Mouse (Mus musculus): ENCODE data around the gene Adarb1.

The Adarb1 gene

GRCm38 (mm10) chr10:77418138-77418537 lies at the start of gene Adarb1:
TSS of gene Adarb1 (minus strand) at chr10:77418270.
- DNase-seq: peak; percentile 95

GRCm38 (mm10) chr10:77467407-77467806 lies 49.3 kb upstream of the Adarb1 start:
- no peak for DNase-seq

GRCm38 (mm10) chr10:77465902-77466301 lies 47.8 kb upstream of the Adarb1 start:
- no peak for DNase-seq

GRCm38 (mm10) chr10:77464181-77464936 lies 46.3 kb upstream of the Adarb1 start:
- no peak for DNase-seq

- no peak for DNase-seq
Observed at GRCm38 (mm10) chr10:77461161-77461560, 43.1 kb upstream of the Adarb1 start.

GRCm38 (mm10) chr10:77457701-77458100 lies 39.6 kb upstream of the Adarb1 start:
- DNase-seq: no peak

- no peak for DNase-seq
Observed at GRCm38 (mm10) chr10:77456507-77456906, 38.4 kb upstream of the Adarb1 start.

GRCm38 (mm10) chr10:77455251-77456010 lies 37.4 kb upstream of the Adarb1 start:
- no peak for DNase-seq

- DNase-seq: no peak
Observed at GRCm38 (mm10) chr10:77454795-77455194, 36.7 kb upstream of the Adarb1 start.

- no peak for DNase-seq
Observed at GRCm38 (mm10) chr10:77451822-77452221, 33.8 kb upstream of the Adarb1 start.

- no peak for DNase-seq
Observed at GRCm38 (mm10) chr10:77450159-77450464, 32.0 kb upstream of the Adarb1 start.

- DNase-seq: no peak
Observed at GRCm38 (mm10) chr10:77449315-77450158, 31.5 kb upstream of the Adarb1 start.

- no peak for DNase-seq
Observed at GRCm38 (mm10) chr10:77448698-77449247, 30.7 kb upstream of the Adarb1 start.

GRCm38 (mm10) chr10:77448209-77448608 lies 30.1 kb upstream of the Adarb1 start:
- DNase-seq: no peak

GRCm38 (mm10) chr10:77447755-77448154 lies 29.7 kb upstream of the Adarb1 start:
- DNase-seq: no peak

GRCm38 (mm10) chr10:77442250-77442649 lies 24.2 kb upstream of the Adarb1 start:
- no peak for DNase-seq

GRCm38 (mm10) chr10:77441812-77442211 lies 23.7 kb upstream of the Adarb1 start:
- no peak for DNase-seq

- peak; percentile 50 for DNase-seq
Observed at GRCm38 (mm10) chr10:77440841-77441755, 23.0 kb upstream of the Adarb1 start.

- DNase-seq: no peak
Observed at GRCm38 (mm10) chr10:77440286-77440685, 22.2 kb upstream of the Adarb1 start.

- DNase-seq: no peak
Observed at GRCm38 (mm10) chr10:77439026-77439425, 21.0 kb upstream of the Adarb1 start.

- no peak for DNase-seq
Observed at GRCm38 (mm10) chr10:77438021-77438420, 20.0 kb upstream of the Adarb1 start.

GRCm38 (mm10) chr10:77435343-77435742 lies 17.3 kb upstream of the Adarb1 start:
- no peak for DNase-seq
